Mouse (Mus musculus): ENCODE data around the gene Myo9b. TPM values are rescaled to one million over a fixed set of nuclear protein-coding genes. Genes with fewer than 3 reads are reported as not detected.

Gene Myo9b
- total RNA-seq, 1 experiment: 36.1 TPM

- peaks cover 75% of the 10 kb centered on the region for H3K36me3 ChIP-seq (ENCODE audit: control insufficient read depth, insufficient read depth, low read length, poor library complexity, severe bottlenecking)
- no peak overlapping the region for H3K9ac ChIP-seq (ENCODE audit: insufficient read depth, low read depth, low read length, poor library complexity, severe bottlenecking)
- H3K9me3 ChIP-seq (ENCODE audit: control insufficient read depth, insufficient read depth, low read depth, low read length): no peaks in the 10 kb centered on the region
- no peak overlapping the region for H3K4me3 ChIP-seq (ENCODE audit: insufficient read depth in 1 of 2, low read depth in 1 of 2, low read length in 2 of 2, poor library complexity in 1 of 2, severe bottlenecking in 1 of 2)
- in situ Hi-C loops (cut with MboI; ENCODE audit: low sequenced_read_pairs in 2 of 2, unreplicated experiment in 2 of 2): no loop called here
- H3K4me1 ChIP-seq (ENCODE audit: control insufficient read depth in 2 of 2, insufficient read depth in 2 of 2, low read length in 2 of 2, poor library complexity in 1 of 2): no peaks in the 10 kb centered on the region
- TF ChIP-seq HCFC1 (IDR thresholded peaks at IDR 0.05; ENCODE audit: borderline replicate concordance, insufficient read depth, low read length) (no peak), MAFK (IDR thresholded peaks at IDR 0.05; ENCODE audit: insufficient read depth, low read depth, low read length) (no peak)
- no peak overlapping the region for H3K27ac ChIP-seq (ENCODE audit: insufficient read depth, low read depth, low read length, poor library complexity, severe bottlenecking)
- DNase-seq (ENCODE audit: low read depth, low spot score): no peak
These were observed 79.0 kb downstream of the Myo9b start for GRCm38 (mm10) chr8:71351520-71351919.

- Histone ChIP-seq H3K9ac (ENCODE audit: insufficient read depth, low read depth, low read length, poor library complexity, severe bottlenecking) (no peak overlapping the region), H3K36me3 (ENCODE audit: control insufficient read depth, insufficient read depth, low read length, poor library complexity, severe bottlenecking) (peaks cover 44% of the 10 kb centered on the region), H3K4me1 (ENCODE audit: control insufficient read depth in 2 of 2, insufficient read depth in 2 of 2, low read length in 2 of 2, poor library complexity in 1 of 2) (peaks cover 2 to 14% of the 10 kb centered on the region in 2 experiments; a peak in 2 of 4 replicates), H3K27ac (ENCODE audit: insufficient read depth, low read depth, low read length, poor library complexity, severe bottlenecking) (no peak overlapping the region), H3K4me3 (ENCODE audit: insufficient read depth in 1 of 2, low read depth in 1 of 2, low read length in 2 of 2, poor library complexity in 1 of 2, severe bottlenecking in 1 of 2) (no peak overlapping the region), H3K9me3 (ENCODE audit: control insufficient read depth, insufficient read depth, low read depth, low read length) (no peaks in the 10 kb centered on the region)
- DNase-seq (ENCODE audit: low read depth, low spot score): no peak
- in situ Hi-C loops (cut with MboI; ENCODE audit: low sequenced_read_pairs in 2 of 2, unreplicated experiment in 2 of 2): no loop called here
- no peak for TF ChIP-seq ZNF384 (IDR thresholded peaks at IDR 0.05; ENCODE audit: low read depth, low read length)
- no peak for TF ChIP-seq MAFK (IDR thresholded peaks at IDR 0.05; ENCODE audit: insufficient read depth, low read depth, low read length)
- TF ChIP-seq CHD2 (IDR thresholded peaks at IDR 0.05; ENCODE audit: low read depth, low read length): no peak
- TF ChIP-seq HCFC1 (IDR thresholded peaks at IDR 0.05; ENCODE audit: borderline replicate concordance, insufficient read depth, low read length): no peak
These were observed 85.5 kb downstream of the Myo9b start for GRCm38 (mm10) chr8:71358026-71358425.

DNA sequence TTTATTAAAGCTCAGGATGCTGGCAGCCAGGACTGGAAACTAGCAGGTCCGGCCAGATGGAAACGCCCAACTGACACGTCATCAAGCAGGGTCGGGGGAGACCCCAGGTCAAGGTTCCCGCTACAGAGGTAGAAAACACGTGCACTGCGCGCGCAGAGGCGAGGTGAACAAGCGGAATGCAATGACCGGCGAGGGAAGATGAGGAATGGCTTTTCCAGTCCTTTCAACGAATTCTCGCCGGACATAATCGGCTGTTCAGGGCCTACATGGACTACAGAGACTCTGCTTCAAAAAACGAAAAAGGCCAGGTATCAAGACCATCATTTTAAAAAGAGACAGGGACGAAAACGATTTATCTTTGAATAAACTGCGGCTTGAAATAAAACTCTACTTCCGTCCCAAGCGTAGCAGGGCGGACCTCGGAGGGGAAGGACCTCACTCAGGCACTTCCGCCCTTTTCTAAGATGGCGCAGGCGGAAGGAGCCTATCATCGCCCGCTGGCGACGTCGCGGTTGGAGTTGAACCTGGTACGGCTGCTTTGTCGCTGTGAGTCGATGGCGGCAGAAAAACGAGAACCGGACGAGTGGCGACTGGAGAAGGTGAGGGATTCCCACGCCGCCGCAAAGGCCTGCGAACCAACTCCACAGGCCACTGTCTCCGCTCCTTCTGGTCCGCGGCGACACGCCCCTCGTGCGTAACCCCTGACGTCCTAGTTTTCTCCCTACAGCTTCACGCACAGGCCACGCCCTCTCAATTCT is 94.4 kb downstream of the Myo9b start, which contains the start of gene Use1:
Gene Use1, plus strand, starts transcription at position 78 of the 758 bp plus-strand sequence.
- TF ChIP-seq ZC3H11A (IDR thresholded peaks at IDR 0.05; ENCODE audit: borderline replicate concordance, low read depth, low read length) (no peak), HCFC1 (IDR thresholded peaks at IDR 0.05; ENCODE audit: borderline replicate concordance, insufficient read depth, low read length) (peak; percentile 91), CHD2 (IDR thresholded peaks at IDR 0.05; ENCODE audit: low read depth, low read length) (no peak), ZNF384 (IDR thresholded peaks at IDR 0.05; ENCODE audit: low read depth, low read length) (no peak)
- H3K36me3 ChIP-seq (ENCODE audit: control insufficient read depth, insufficient read depth, low read length, poor library complexity, severe bottlenecking): peaks cover 19% of the 10 kb centered on the region
- peak within 1 kb of the TSS; percentile 90 to 97 for H3K4me3 ChIP-seq (ENCODE audit: insufficient read depth in 1 of 2, low read depth in 1 of 2, low read length in 2 of 2, poor library complexity in 1 of 2, severe bottlenecking in 1 of 2)
- peak within 1 kb of the TSS; percentile 97 for H3K27ac ChIP-seq (ENCODE audit: insufficient read depth, low read depth, low read length, poor library complexity, severe bottlenecking)
- in situ Hi-C loops (cut with MboI; ENCODE audit: low sequenced_read_pairs in 2 of 2, unreplicated experiment in 2 of 2): no loop called here
- no peaks in the 10 kb centered on the region for H3K9me3 ChIP-seq (ENCODE audit: control insufficient read depth, insufficient read depth, low read depth, low read length)
- peak; percentile 97 for DNase-seq (ENCODE audit: low read depth, low spot score)
- peak within 1 kb of the TSS; percentile 96 for H3K9ac ChIP-seq (ENCODE audit: insufficient read depth, low read depth, low read length, poor library complexity, severe bottlenecking)
- H3K4me1 ChIP-seq (ENCODE audit: control insufficient read depth in 2 of 2, insufficient read depth in 2 of 2, low read length in 2 of 2, poor library complexity in 1 of 2): peaks cover 3 to 11% of the 10 kb centered on the region in 2 experiments; a peak in 2 of 4 replicates

DNA sequence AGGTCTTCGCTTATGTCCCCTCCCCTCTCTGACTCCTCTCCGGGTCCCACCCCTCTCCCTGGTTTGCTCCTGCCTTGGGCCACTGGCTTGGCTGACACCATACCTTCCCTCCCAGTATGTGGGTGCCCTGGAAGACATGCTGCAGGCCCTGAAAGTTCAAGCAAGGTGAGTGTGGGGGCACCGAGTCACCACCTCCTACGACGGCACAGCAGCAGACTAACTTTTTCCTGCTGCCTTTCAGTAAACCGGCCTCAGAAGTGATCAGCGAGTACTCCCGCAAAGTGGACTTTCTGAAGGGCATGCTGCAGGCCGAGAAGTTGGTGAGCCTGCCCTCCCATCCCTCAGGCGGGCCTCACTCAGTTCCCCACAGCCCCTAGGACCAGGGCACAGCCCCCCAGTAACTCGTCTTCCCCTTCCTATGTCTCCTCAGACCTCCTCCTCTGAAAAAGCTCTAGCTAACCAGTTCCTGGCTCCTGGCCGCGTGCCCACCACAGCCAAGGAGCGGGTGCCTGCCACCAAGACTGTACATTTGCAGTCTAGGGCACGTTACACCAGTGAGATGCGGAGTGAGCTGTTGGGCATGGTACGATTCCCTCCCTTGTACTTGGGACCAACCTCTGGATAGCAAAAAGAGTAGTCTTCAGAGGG is 95.1 kb downstream of the Myo9b start:
- TF ChIP-seq ZC3H11A (IDR thresholded peaks at IDR 0.05; ENCODE audit: borderline replicate concordance, low read depth, low read length) (no peak), ZNF384 (IDR thresholded peaks at IDR 0.05; ENCODE audit: low read depth, low read length) (no peak), MAFK (IDR thresholded peaks at IDR 0.05; ENCODE audit: insufficient read depth, low read depth, low read length) (no peak), HCFC1 (IDR thresholded peaks at IDR 0.05; ENCODE audit: borderline replicate concordance, insufficient read depth, low read length) (no peak), CHD2 (IDR thresholded peaks at IDR 0.05; ENCODE audit: low read depth, low read length) (no peak)
- H3K4me3 ChIP-seq (ENCODE audit: insufficient read depth in 1 of 2, low read depth in 1 of 2, low read length in 2 of 2, poor library complexity in 1 of 2, severe bottlenecking in 1 of 2): peak overlapping the region; percentile 90 to 97
- in situ Hi-C loops (cut with MboI; ENCODE audit: low sequenced_read_pairs in 2 of 2, unreplicated experiment in 2 of 2): no loop called here
- H3K9me3 ChIP-seq (ENCODE audit: control insufficient read depth, insufficient read depth, low read depth, low read length): no peaks in the 10 kb centered on the region
- peak overlapping the region; percentile 84 for H3K9ac ChIP-seq (ENCODE audit: insufficient read depth, low read depth, low read length, poor library complexity, severe bottlenecking)
- H3K27ac ChIP-seq (ENCODE audit: insufficient read depth, low read depth, low read length, poor library complexity, severe bottlenecking): peak overlapping the region; percentile 48
- H3K4me1 ChIP-seq (ENCODE audit: control insufficient read depth in 2 of 2, insufficient read depth in 2 of 2, low read length in 2 of 2, poor library complexity in 1 of 2): peaks cover 3 to 15% of the 10 kb centered on the region in 2 experiments; a peak in 2 of 4 replicates
- DNase-seq (ENCODE audit: low read depth, low spot score): no peak
- H3K36me3 ChIP-seq (ENCODE audit: control insufficient read depth, insufficient read depth, low read length, poor library complexity, severe bottlenecking): peaks cover 19% of the 10 kb centered on the region
